Mouse (Mus musculus): Measurements from ENCODE around the gene Gm813.
"Not testable (repeated sequence)": the region's sequence is repeated elsewhere in the genome, so short reads cannot be mapped to it uniquely, and the experiment has no call there.

Gm813 gene

GRCm38 (mm10) chr16:58616878-58617277, at the start of gene Gm813:
Gene Gm813 (minus strand): TSS chr16:58616978.
- DNase-seq (ENCODE audit: low spot score), result no peak

GRCm38 (mm10) chr16:58665137-58665536, 48.4 kb upstream of the Gm813 start:
- not testable (repeated sequence) for DNase-seq (ENCODE audit: low spot score)

GRCm38 (mm10) chr16:58663816-58664215, 47.0 kb upstream of the Gm813 start:
- no peak for DNase-seq (ENCODE audit: low spot score)

GRCm38 (mm10) chr16:58663021-58663420, 46.2 kb upstream of the Gm813 start:
- DNase-seq (ENCODE audit: low spot score), result no peak

GRCm38 (mm10) chr16:58662287-58662791, 45.6 kb upstream of the Gm813 start:
- DNase-seq (ENCODE audit: low spot score), result no peak

GRCm38 (mm10) chr16:58661826-58662225, 45.0 kb upstream of the Gm813 start:
- DNase-seq (ENCODE audit: low spot score), result no peak

GRCm38 (mm10) chr16:58658668-58659067, 41.9 kb upstream of the Gm813 start:
- no peak for DNase-seq (ENCODE audit: low spot score)

- no peak for DNase-seq (ENCODE audit: low spot score)
Measured at GRCm38 (mm10) chr16:58656526-58656925, 39.7 kb upstream of the Gm813 start.

- no peak for DNase-seq (ENCODE audit: low spot score)
Measured at GRCm38 (mm10) chr16:58655751-58656150, 39.0 kb upstream of the Gm813 start.

GRCm38 (mm10) chr16:58649979-58650378, 33.2 kb upstream of the Gm813 start:
- DNase-seq (ENCODE audit: low spot score), result no peak

GRCm38 (mm10) chr16:58638689-58639175, 22.0 kb upstream of the Gm813 start, which contains the start of gene E330017A01Rik:
Gene E330017A01Rik (minus strand): TSS chr16:58638739.
- DNase-seq (ENCODE audit: low spot score), result no peak

GRCm38 (mm10) chr16:58638016-58638415, 21.2 kb upstream of the Gm813 start:
- DNase-seq (ENCODE audit: low spot score), result no peak

- no peak for DNase-seq (ENCODE audit: low spot score)
Measured at GRCm38 (mm10) chr16:58637448-58637847, 20.7 kb upstream of the Gm813 start.

- DNase-seq (ENCODE audit: low spot score), result no peak
Measured at GRCm38 (mm10) chr16:58635866-58636265, 19.1 kb upstream of the Gm813 start.

- DNase-seq (ENCODE audit: low spot score), result no peak
Measured at GRCm38 (mm10) chr16:58629736-58630135, 13.0 kb upstream of the Gm813 start.

- DNase-seq (ENCODE audit: low spot score), result no peak
Measured at GRCm38 (mm10) chr16:58628968-58629367, 12.2 kb upstream of the Gm813 start.

- no peak for DNase-seq (ENCODE audit: low spot score)
Measured at GRCm38 (mm10) chr16:58628336-58628680, 11.5 kb upstream of the Gm813 start.

GRCm38 (mm10) chr16:58627597-58628335, 11.0 kb upstream of the Gm813 start:
- no peak for DNase-seq (ENCODE audit: low spot score)

- peak; percentile 62 for DNase-seq (ENCODE audit: low spot score)
Measured at GRCm38 (mm10) chr16:58623944-58624343, 7.2 kb upstream of the Gm813 start.

GRCm38 (mm10) chr16:58623114-58623513, 6.3 kb upstream of the Gm813 start:
- DNase-seq (ENCODE audit: low spot score), result no peak

GRCm38 (mm10) chr16:58622377-58622776, 5.6 kb upstream of the Gm813 start:
- no peak for DNase-seq (ENCODE audit: low spot score)

GRCm38 (mm10) chr16:58617346-58617745, 568 bp upstream of the Gm813 start:
- DNase-seq (ENCODE audit: low spot score), result no peak

GRCm38 (mm10) chr16:58612969-58613368, 3.8 kb downstream of the Gm813 start:
- no peak for DNase-seq (ENCODE audit: low spot score)

- DNase-seq (ENCODE audit: low spot score), result no peak
Measured at GRCm38 (mm10) chr16:58607101-58607500, 9.7 kb downstream of the Gm813 start.
